Mouse (Mus musculus) embryonic fibroblast, embryonic 13.5 days (primary cell): ENCODE data around the gene Cpvl.

ENCODE experiments used
- CTCF ChIP-seq: IDR thresholded peaks from 2 replicates; pipeline ENCODE4 v1.5.1; 2011; ENCODE audit warnings: mild to moderate bottlenecking, control low read depth, low read length, moderate library complexity, borderline replicate concordance; ENCODE audit not compliant: insufficient read depth
- POLR2A ChIP-seq: IDR thresholded peaks from 2 replicates; pipeline ENCODE4 v1.6.1; 2011; ENCODE audit warnings: low read depth, mild to moderate bottlenecking, control low read depth, low read length, moderate library complexity

DNA sequence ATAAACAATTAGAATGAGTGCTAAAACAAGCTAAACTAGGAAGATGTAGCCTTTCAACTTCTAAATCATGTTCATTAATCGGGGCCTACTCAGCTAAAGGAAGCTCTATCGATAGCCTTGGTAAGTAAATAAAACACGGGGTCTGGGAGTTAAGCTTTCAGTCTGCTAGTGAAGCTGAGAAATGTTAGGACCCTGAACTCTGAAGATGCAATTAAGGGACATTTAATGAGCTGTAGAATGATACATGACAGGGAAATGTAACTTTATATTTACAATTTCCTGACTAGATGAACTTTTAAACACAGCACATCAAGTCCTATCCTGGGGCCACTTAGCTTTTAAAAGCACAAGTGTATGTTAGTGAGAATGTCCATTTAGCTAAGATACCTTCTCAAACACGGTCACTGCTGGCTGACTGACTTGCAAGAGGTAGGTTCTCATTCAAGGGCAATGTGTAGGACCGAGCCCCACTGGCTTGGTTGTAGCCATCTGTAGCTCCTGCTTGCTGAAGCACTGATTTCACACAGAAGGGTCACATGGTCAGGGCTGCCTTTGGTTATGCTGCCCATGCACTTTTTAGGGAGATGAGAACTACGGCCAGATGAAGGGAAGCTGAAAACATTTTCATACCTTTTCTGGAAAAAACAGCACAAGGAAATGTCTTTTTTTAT lies 66.2 kb downstream of the Cpvl start:
- no peak for TF ChIP-seq CTCF
- TF ChIP-seq POLR2A = no peak
